Mouse (Mus musculus) midbrain, embryonic 15.5 days (tissue): Measurements from ENCODE around the gene Thpo. TPM values are rescaled to one million over a fixed set of nuclear protein-coding genes. Genes with fewer than 3 reads are reported as not detected.

Experiments
- ATAC-seq: fragments of 200-750 bp; cut with Nextera tagmentation; replicated peaks from 2 replicates; pipeline ENCODE4 v1.8.0; 2017; ENCODE audit warnings: moderate TSS enrichment
- H3K27ac ChIP-seq: fragments of 300-500 bp; sonication (generic); 2 replicates; pipeline ENCODE4 v1.5.1; 2015; ENCODE audit warnings: mild to moderate bottlenecking, inconsistent platforms
- H3K27me3 ChIP-seq: fragments of 300-500 bp; sonication (generic); replicated peaks from 2 replicates; pipeline ENCODE4 v1.6.1; 2015; ENCODE audit warnings: inconsistent platforms
- H3K36me3 ChIP-seq: fragments of 300-500 bp; sonication (generic); replicated peaks from 2 replicates; pipeline ENCODE4 v1.6.1; 2015; ENCODE audit warnings: inconsistent platforms
- H3K4me1 ChIP-seq: fragments of 300-500 bp; sonication (generic); 2 replicates; pipeline ENCODE4 v1.6.1; 2015; ENCODE audit warnings: inconsistent platforms
- H3K4me2 ChIP-seq: fragments of 300-500 bp; sonication (generic); 2 replicates; pipeline ENCODE4 v1.6.1; 2015; ENCODE audit warnings: inconsistent platforms, mild to moderate bottlenecking, moderate library complexity
- H3K4me3 ChIP-seq: fragments of 300-500 bp; sonication (generic); 2 replicates; pipeline ENCODE4 v1.5.1; 2015; ENCODE audit warnings: mild to moderate bottlenecking, inconsistent platforms
- H3K9ac ChIP-seq: fragments of 300-500 bp; sonication (generic); 2 replicates; pipeline ENCODE4 v1.6.1; 2015; ENCODE audit warnings: mild to moderate bottlenecking, inconsistent platforms
- H3K9me3 ChIP-seq: fragments of 300-500 bp; sonication (generic); 2 replicates; pipeline ENCODE4 v1.6.1; 2016; ENCODE audit warnings: inconsistent platforms
- WGBS: fragments of 180-500 bp; shearing (Covaris S2); methylation state at CpG from one replicate; pipeline ENCODE4 v1.1.7; 2015; ENCODE audit warnings: mixed read lengths; 5-methylcytosine and 5-hydroxymethylcytosine counted together
- polyA plus RNA-seq: library from polyadenylated mRNA; unstranded; fragments of >200 nt; fragmentation: Nextera tagmentation; extraction: Ambion mirVana; gene quantifications from 2 replicates; pipeline ENCODE4 v1.2.1, GENCODE M21; 2015

Gene Thpo
- polyA plus RNA-seq, 1 experiment from 2014 or later: 1.7 TPM

GRCm38 (mm10) chr16:20710810-20711209 lies 23.5 kb downstream of the Thpo start:
- 77% methylated on average over 4 of the region's 4 CpGs for WGBS
- ATAC-seq: no peak
- Histone ChIP-seq H3K4me2 (no peak overlapping the region), H3K9me3 (no peaks in the 10 kb centered on the region), H3K4me3 (no peak overlapping the region), H3K36me3 (peaks cover 7% of the 10 kb centered on the region; the same call in 1 of the 2 replicates), H3K27ac (no peak overlapping the region), H3K4me1 (peaks cover 25% of the 10 kb centered on the region), H3K9ac (no peak overlapping the region), H3K27me3 (no peaks in the 10 kb centered on the region)

- no peak overlapping the region for H3K27ac ChIP-seq
- H3K36me3 ChIP-seq: peaks cover 7% of the 10 kb centered on the region; the same call in 1 of the 2 replicates
- H3K4me3 ChIP-seq: no peak overlapping the region
- no peak overlapping the region for H3K4me2 ChIP-seq
- no peak overlapping the region for H3K9ac ChIP-seq
- no peaks in the 10 kb centered on the region for H3K27me3 ChIP-seq
- WGBS: 93% methylated on average over 11 of the region's 11 CpGs
- H3K4me1 ChIP-seq: peaks cover 23% of the 10 kb centered on the region
- ATAC-seq: no peak
- no peaks in the 10 kb centered on the region for H3K9me3 ChIP-seq
Measured at GRCm38 (mm10) chr16:20710370-20710769, 23.9 kb downstream of the Thpo start.

- WGBS: 71% methylated on average over 19 of the region's 19 CpGs
- Histone ChIP-seq H3K36me3 (peaks cover 7% of the 10 kb centered on the region; the same call in 1 of the 2 replicates), H3K9ac (no peak overlapping the region), H3K27me3 (no peaks in the 10 kb centered on the region), H3K9me3 (no peaks in the 10 kb centered on the region), H3K4me3 (no peak overlapping the region), H3K4me1 (peaks cover 10% of the 10 kb centered on the region), H3K4me2 (no peak overlapping the region), H3K27ac (no peak overlapping the region)
- ATAC-seq: peak; percentile 57
Measured at GRCm38 (mm10) chr16:20708939-20709734, 25.2 kb downstream of the Thpo start.

- no peak overlapping the region for H3K27ac ChIP-seq
- peaks cover 7% of the 10 kb centered on the region; the same call in 1 of the 2 replicates for H3K36me3 ChIP-seq
- H3K4me2 ChIP-seq: no peak overlapping the region
- H3K27me3 ChIP-seq: no peaks in the 10 kb centered on the region
- no peak; the same call in 1 of the 2 replicates for ATAC-seq
- H3K9ac ChIP-seq: no peak overlapping the region
- WGBS: 94% methylated on average over 21 of the region's 21 CpGs
- no peak overlapping the region for H3K4me3 ChIP-seq
- 0 out of 2 replicates have a peak, but pooled peaks cover 3% of the 10 kb centered on the region for H3K4me1 ChIP-seq
- no peaks in the 10 kb centered on the region for H3K9me3 ChIP-seq
Measured at GRCm38 (mm10) chr16:20708220-20708938, 25.9 kb downstream of the Thpo start.

- H3K4me2 ChIP-seq: no peak overlapping the region
- no peak for ATAC-seq
- H3K4me3 ChIP-seq: no peak overlapping the region
- H3K36me3 ChIP-seq: peaks cover 2% of the 10 kb centered on the region; the same call in 1 of the 2 replicates
- no peak overlapping the region for H3K9ac ChIP-seq
- no peak overlapping the region for H3K27ac ChIP-seq
- 97% methylated on average over 2 of the region's 2 CpGs for WGBS
- no peaks in the 10 kb centered on the region for H3K27me3 ChIP-seq
- peaks cover 15% of the 10 kb centered on the region for H3K4me1 ChIP-seq
- H3K9me3 ChIP-seq: no peaks in the 10 kb centered on the region
Measured at GRCm38 (mm10) chr16:20706407-20707055, 27.8 kb downstream of the Thpo start.

GRCm38 (mm10) chr16:20705786-20706185 lies 28.5 kb downstream of the Thpo start:
- 73% methylated on average over 3 of the region's 3 CpGs for WGBS
- Histone ChIP-seq H3K4me1 (peaks cover 17% of the 10 kb centered on the region), H3K27ac (no peak overlapping the region), H3K27me3 (no peaks in the 10 kb centered on the region), H3K9me3 (no peaks in the 10 kb centered on the region), H3K4me3 (no peak overlapping the region), H3K4me2 (no peak overlapping the region), H3K36me3 (peaks cover 3% of the 10 kb centered on the region; the same call in 1 of the 2 replicates), H3K9ac (no peak overlapping the region)
- no peak for ATAC-seq

- H3K4me3 ChIP-seq: no peak overlapping the region
- no peaks in the 10 kb centered on the region for H3K27me3 ChIP-seq
- peaks cover 19% of the 10 kb centered on the region for H3K4me1 ChIP-seq
- no peaks in the 10 kb centered on the region for H3K9me3 ChIP-seq
- 90% methylated on average over 6 of the region's 6 CpGs for WGBS
- peaks cover 10% of the 10 kb centered on the region for H3K36me3 ChIP-seq
- H3K27ac ChIP-seq: no peak overlapping the region
- no peak overlapping the region for H3K4me2 ChIP-seq
- H3K9ac ChIP-seq: no peak overlapping the region
- no peak for ATAC-seq
Measured at GRCm38 (mm10) chr16:20703699-20704400, 30.5 kb downstream of the Thpo start.

GRCm38 (mm10) chr16:20703071-20703470 lies 31.2 kb downstream of the Thpo start:
- Histone ChIP-seq H3K9ac (no peak overlapping the region), H3K4me3 (no peak overlapping the region), H3K27me3 (no peaks in the 10 kb centered on the region), H3K36me3 (peaks cover 10% of the 10 kb centered on the region), H3K9me3 (no peaks in the 10 kb centered on the region), H3K4me1 (peaks cover 19% of the 10 kb centered on the region), H3K4me2 (no peak overlapping the region), H3K27ac (no peak overlapping the region)
- 0 out of 2 replicates have a peak, but pooled peaks have one; percentile 1 for ATAC-seq
- 93% methylated on average over 10 of the region's 10 CpGs for WGBS

- H3K36me3 ChIP-seq: peaks cover 10% of the 10 kb centered on the region
- 4% methylated on average over 8 of the region's 8 CpGs for WGBS
- ATAC-seq: peak; percentile 50
Measured at GRCm38 (mm10) chr16:20702522-20702893, 31.8 kb downstream of the Thpo start.

GRCm38 (mm10) chr16:20701729-20702521 lies 32.4 kb downstream of the Thpo start:
- ATAC-seq: no peak; the same call in 1 of the 2 replicates
- H3K9me3 ChIP-seq: no peaks in the 10 kb centered on the region
- peak overlapping the region; percentile 20; the same call in 1 of the 2 replicates for H3K9ac ChIP-seq
- peaks cover 22% of the 10 kb centered on the region for H3K4me1 ChIP-seq
- no peak overlapping the region for H3K4me2 ChIP-seq
- H3K27ac ChIP-seq: peak overlapping the region; percentile 22
- 11% methylated on average over 12 of the region's 12 CpGs for WGBS
- no peak overlapping the region for H3K4me3 ChIP-seq
- no peaks in the 10 kb centered on the region for H3K27me3 ChIP-seq
- peaks cover 10% of the 10 kb centered on the region for H3K36me3 ChIP-seq

More at GRCm38 (mm10) chr16:20702522-20702893, 31.8 kb downstream of the Thpo start:
- Histone ChIP-seq H3K9me3 (no peaks in the 10 kb centered on the region), H3K4me2 (no peak overlapping the region), H3K9ac (peak overlapping the region; percentile 20; the same call in 1 of the 2 replicates), H3K27ac (peak overlapping the region; percentile 10; the same call in 1 of the 2 replicates), H3K4me1 (peaks cover 19% of the 10 kb centered on the region), H3K27me3 (no peaks in the 10 kb centered on the region), H3K4me3 (no peak overlapping the region)

- H3K4me2 ChIP-seq: no peak overlapping the region
- peaks cover 10% of the 10 kb centered on the region for H3K36me3 ChIP-seq
- WGBS: 37% methylated on average over 7 of the region's 7 CpGs
- H3K9ac ChIP-seq: no peak overlapping the region
- H3K9me3 ChIP-seq: no peaks in the 10 kb centered on the region
- H3K4me3 ChIP-seq: no peak overlapping the region
- 0 out of 2 replicates have a peak overlapping the region, but pooled peaks have one; percentile 22 for H3K27ac ChIP-seq
- 0 out of 2 replicates have a peak, but pooled peaks have one; percentile 14 for ATAC-seq
- no peaks in the 10 kb centered on the region for H3K27me3 ChIP-seq
- H3K4me1 ChIP-seq: peaks cover 28% of the 10 kb centered on the region
Measured at GRCm38 (mm10) chr16:20701316-20701715, 33.0 kb downstream of the Thpo start.
